Mouse (Mus musculus) forebrain, embryonic 12.5 days (tissue): ENCODE measurements around the gene Cdt1. TPM values are rescaled to one million over a fixed set of nuclear protein-coding genes. Genes with fewer than 3 reads are reported as not detected.
A peak's percentile ranks its signal among the peaks of the same experiment; 100 is the strongest.
"Not testable (repeated sequence)": the region's sequence is repeated elsewhere in the genome, so short reads cannot be mapped to it uniquely, and the experiment has no call there.

Experiments used
- ATAC-seq: fragments of 200-750 bp; cut with Nextera tagmentation; 2 replicates; pipeline ENCODE4 v1.8.0; 2017; ENCODE audit warnings: moderate TSS enrichment; ENCODE audit not compliant: low FRiP score
- H3K27ac ChIP-seq: fragments of 300-500 bp; sonication (generic); 2 replicates; pipeline ENCODE4 v1.5.1; 2016; ENCODE audit warnings: mild to moderate bottlenecking
- H3K27me3 ChIP-seq: fragments of 300-500 bp; sonication (generic); 2 replicates; pipeline ENCODE4 v1.6.1; 2016; ENCODE audit warnings: mild to moderate bottlenecking
- H3K36me3 ChIP-seq: fragments of 300-500 bp; sonication (generic); replicated peaks from 2 replicates; pipeline ENCODE4 v1.6.1; 2016; ENCODE audit warnings: mild to moderate bottlenecking
- H3K4me1 ChIP-seq: fragments of 300-500 bp; sonication (generic); 2 replicates; pipeline ENCODE4 v1.6.1; 2016
- H3K4me2 ChIP-seq: fragments of 300-500 bp; sonication (generic); 2 replicates; pipeline ENCODE4 v1.6.1; 2016; ENCODE audit warnings: mild to moderate bottlenecking, moderate library complexity
- H3K4me3 ChIP-seq: fragments of 300-500 bp; sonication (generic); replicated peaks from 2 replicates; pipeline ENCODE4 v1.5.1; 2016; ENCODE audit warnings: mild to moderate bottlenecking
- H3K9ac ChIP-seq: fragments of 300-500 bp; sonication (generic); 2 replicates; pipeline ENCODE4 v1.6.1; 2016; ENCODE audit warnings: mild to moderate bottlenecking
- H3K9me3 ChIP-seq: fragments of 300-500 bp; sonication (generic); 2 replicates; pipeline ENCODE4 v1.6.1; 2016
- WGBS: fragments of 180-500 bp; shearing (Covaris S2); methylation state at CpG from one replicate; pipeline ENCODE4 v1.1.7; 2016; 5-methylcytosine and 5-hydroxymethylcytosine counted together
- polyA plus RNA-seq: library from polyadenylated mRNA; unstranded; fragments of >200 nt; fragmentation: Nextera tagmentation; extraction: Ambion mirVana; gene quantifications from 2 replicates; pipeline ENCODE4 v1.2.1, GENCODE M21; 2016

Gene Cdt1
- polyA plus RNA-seq, 1 experiment from 2014 or later = 46.0 TPM

DNA sequence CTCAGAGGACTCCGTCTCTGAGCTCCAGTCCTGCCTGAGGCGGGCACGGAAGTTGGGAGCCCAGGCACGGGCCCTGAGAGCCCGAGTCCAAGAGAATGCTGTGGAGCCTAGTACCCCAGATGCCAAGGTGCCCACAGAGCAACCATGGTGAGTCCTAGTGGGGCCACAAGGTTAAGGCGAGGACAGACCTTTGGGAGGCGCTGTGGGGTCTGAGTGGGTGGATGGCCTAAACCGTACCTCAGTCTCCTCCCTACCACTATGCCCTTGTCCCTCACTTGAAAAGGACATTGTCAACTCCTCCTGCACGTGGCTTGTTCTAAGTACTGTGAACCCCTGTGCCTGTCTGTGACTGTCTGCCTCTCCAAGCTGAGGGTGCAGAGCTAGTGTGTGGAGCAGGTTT is 1.5 kb downstream of the Cdt1 start:
- peak overlapping the region; percentile 88 for H3K9ac ChIP-seq
- ATAC-seq = no peak
- H3K27ac ChIP-seq = no peak overlapping the region
- peaks cover 49% of the 10 kb centered on the region for H3K36me3 ChIP-seq
- H3K4me2 ChIP-seq = peak overlapping the region; percentile 81
- peak overlapping the region; percentile 86 for H3K4me3 ChIP-seq
- WGBS = 67% methylated on average over 9 of the region's 9 CpGs
- H3K27me3 ChIP-seq = no peaks in the 10 kb centered on the region
- H3K9me3 ChIP-seq = no peaks in the 10 kb centered on the region
- peaks cover 41% of the 10 kb centered on the region for H3K4me1 ChIP-seq

DNA sequence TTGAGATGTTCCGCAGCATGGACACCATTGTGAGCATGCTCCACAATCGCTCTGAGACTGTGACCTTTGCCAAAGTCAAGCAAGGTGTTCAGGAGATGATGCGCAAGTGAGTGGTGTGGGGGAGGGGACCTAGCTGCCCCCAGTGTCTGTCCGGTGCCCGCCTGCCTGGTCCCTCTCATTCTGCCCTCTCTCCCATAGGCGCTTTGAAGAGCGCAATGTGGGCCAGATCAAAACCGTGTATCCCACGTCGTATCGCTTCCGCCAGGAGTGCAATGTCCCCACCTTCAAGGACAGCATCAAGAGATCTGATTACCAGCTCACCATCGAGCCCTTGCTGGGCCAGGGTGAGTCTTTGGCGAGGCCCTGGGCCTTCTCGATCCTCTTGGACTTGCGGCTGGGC is 2.2 kb downstream of the Cdt1 start:
- no peak overlapping the region for H3K27ac ChIP-seq
- H3K9ac ChIP-seq = no peak overlapping the region
- WGBS = 95% methylated on average over 16 of the region's 16 CpGs
- H3K4me2 ChIP-seq = peak overlapping the region; percentile 81
- peaks cover 47% of the 10 kb centered on the region for H3K4me1 ChIP-seq
- H3K4me3 ChIP-seq = no peak overlapping the region; the same call in 1 of the 2 replicates
- no peaks in the 10 kb centered on the region for H3K9me3 ChIP-seq
- H3K36me3 ChIP-seq = peaks cover 55% of the 10 kb centered on the region
- ATAC-seq = no peak
- H3K27me3 ChIP-seq = no peaks in the 10 kb centered on the region

DNA sequence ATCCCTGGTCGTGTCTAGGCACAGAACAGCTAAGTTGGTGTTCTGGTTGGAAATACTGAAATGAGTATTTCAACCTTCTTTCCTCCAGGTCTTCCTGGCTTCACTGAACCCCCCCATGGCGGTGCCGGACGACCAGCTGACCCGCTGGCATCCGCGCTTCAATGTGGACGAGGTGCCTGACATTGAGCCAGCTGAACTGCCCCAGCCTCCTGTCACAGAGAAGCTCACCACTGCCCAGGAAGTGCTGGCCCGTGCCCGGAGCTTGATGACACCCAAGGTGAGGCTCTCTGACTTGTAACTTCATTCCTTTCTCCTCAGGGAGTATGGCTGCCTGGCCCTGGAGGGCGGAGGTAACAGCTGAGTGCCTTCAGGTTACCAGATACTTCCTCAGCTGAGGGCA is 3.3 kb downstream of the Cdt1 start:
- Histone ChIP-seq H3K27ac (no peak overlapping the region), H3K9me3 (no peaks in the 10 kb centered on the region), H3K27me3 (no peaks in the 10 kb centered on the region), H3K4me2 (no peak overlapping the region), H3K4me3 (no peak overlapping the region), H3K36me3 (peaks cover 57% of the 10 kb centered on the region), H3K4me1 (peaks cover 59% of the 10 kb centered on the region), H3K9ac (no peak overlapping the region)
- no peak for ATAC-seq
- 95% methylated on average over 11 of the region's 11 CpGs for WGBS

DNA sequence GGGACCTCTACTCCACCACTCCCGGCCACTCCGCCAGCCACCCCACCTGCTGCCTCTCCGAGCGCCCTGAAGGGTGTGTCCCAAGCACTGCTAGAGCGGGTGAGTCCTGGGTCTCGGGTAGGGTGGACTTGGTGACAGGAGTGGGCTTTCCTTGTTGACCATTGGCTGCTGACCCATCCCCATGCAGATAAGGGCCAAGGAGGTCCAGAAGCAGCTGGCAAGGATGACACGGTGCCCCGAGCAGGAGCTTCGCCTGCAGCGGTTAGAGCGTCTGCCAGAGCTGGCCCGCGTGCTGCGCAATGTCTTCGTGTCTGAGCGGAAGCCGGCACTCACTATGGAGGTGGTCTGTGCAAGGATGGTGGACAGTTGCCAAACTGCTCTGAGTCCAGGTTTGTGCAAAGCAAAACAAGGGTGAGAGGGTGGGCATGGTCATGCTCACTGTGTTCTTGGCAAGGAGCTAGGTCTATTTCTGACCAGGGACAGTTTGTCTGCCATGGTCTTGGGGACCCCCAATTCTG is 4.0 kb downstream of the Cdt1 start:
- 94% methylated on average over 17 of the region's 17 CpGs for WGBS
- no peaks in the 10 kb centered on the region for H3K9me3 ChIP-seq
- H3K4me2 ChIP-seq = no peak overlapping the region
- no peak overlapping the region for H3K27ac ChIP-seq
- no peaks in the 10 kb centered on the region for H3K27me3 ChIP-seq
- H3K4me1 ChIP-seq = peaks cover 57% of the 10 kb centered on the region
- H3K9ac ChIP-seq = no peak overlapping the region
- no peak for ATAC-seq
- H3K4me3 ChIP-seq = no peak overlapping the region
- peaks cover 57% of the 10 kb centered on the region for H3K36me3 ChIP-seq

DNA sequence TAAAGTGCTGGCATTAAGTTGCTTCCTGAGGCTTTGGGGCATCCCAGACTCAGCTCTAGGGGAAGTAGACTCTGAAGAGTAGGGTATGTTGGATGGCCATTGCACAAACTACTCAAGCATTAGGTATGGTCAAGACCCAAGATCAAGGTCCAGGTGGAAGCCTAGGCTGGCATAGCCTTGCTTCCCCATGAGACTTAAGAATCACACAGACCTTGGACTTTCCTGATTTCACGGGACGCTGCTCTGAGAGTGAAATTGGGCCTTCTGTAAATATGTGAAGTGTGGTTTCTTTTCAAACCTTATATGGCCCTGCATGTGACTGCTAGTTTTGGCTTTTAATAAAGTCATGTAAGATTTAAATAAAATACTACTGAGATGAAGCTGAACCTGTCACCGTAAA is 4.9 kb downstream of the Cdt1 start:
- Histone ChIP-seq H3K36me3 (peaks cover 57% of the 10 kb centered on the region), H3K27ac (no peak overlapping the region), H3K4me2 (no peak overlapping the region), H3K4me3 (no peak overlapping the region), H3K9me3 (no peaks in the 10 kb centered on the region), H3K4me1 (peaks cover 57% of the 10 kb centered on the region), H3K27me3 (no peaks in the 10 kb centered on the region), H3K9ac (no peak overlapping the region)
- WGBS = 93% methylated on average over 3 of the region's 3 CpGs
- no peak for ATAC-seq

DNA sequence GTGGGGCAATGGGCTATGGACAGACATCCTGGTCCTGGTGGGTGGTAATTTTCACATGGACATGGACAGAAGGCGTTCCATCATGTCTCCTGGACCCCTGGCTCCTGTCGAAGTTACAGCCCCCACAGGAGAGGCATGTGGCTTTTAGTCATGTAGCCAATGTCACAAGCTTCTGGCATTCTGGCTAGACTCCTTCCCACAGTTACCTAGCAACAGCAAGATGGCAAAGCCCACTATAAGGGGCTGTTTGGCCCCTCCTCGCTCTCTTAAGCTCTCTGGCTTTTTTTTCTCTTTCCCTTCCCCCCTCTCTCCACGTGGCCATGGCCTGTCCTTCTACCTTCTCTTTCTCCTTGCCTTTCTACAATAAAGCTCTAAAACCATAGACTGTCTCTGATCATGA is 5.4 kb downstream of the Cdt1 start:
- H3K9me3 ChIP-seq, H3K9ac ChIP-seq, H3K4me3 ChIP-seq, H3K27me3 ChIP-seq, H3K4me2 ChIP-seq, ATAC-seq: not testable (repeated sequence)
- H3K27ac ChIP-seq = peak overlapping the region; percentile 19; the same call in 1 of the 2 replicates
- H3K36me3 ChIP-seq = peaks cover 57% of the 10 kb centered on the region
- peaks cover 57% of the 10 kb centered on the region for H3K4me1 ChIP-seq
- WGBS = 42% methylated on average over 4 of the region's 4 CpGs

DNA sequence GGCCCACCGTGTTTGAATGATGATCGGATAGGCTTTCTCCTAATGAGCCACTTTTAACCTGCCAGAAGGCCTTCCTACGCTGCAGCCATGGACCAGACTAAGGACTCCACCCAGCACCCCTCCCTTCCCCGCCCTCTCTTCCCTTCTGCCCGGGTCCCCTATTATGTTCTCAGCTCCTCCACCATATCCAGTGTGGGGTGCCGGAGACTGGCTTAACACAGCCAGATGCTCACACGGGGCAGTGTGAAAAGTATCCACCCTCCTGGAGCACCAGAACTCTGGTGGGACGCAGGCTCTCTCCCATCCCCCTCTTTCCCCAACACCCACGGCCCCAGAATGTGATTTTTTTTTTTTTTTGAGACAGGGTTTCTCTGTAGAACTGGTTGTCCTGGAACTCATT is 5.8 kb downstream of the Cdt1 start:
- H3K27me3 ChIP-seq = no peaks in the 10 kb centered on the region
- no peaks in the 10 kb centered on the region for H3K9me3 ChIP-seq
- H3K4me1 ChIP-seq = peaks cover 53% of the 10 kb centered on the region
- no peak for ATAC-seq
- H3K27ac ChIP-seq = peak overlapping the region; percentile 19; the same call in 1 of the 2 replicates
- H3K4me2 ChIP-seq = no peak overlapping the region
- no peak overlapping the region for H3K9ac ChIP-seq
- H3K4me3 ChIP-seq = no peak overlapping the region
- 46% methylated on average over 9 of the region's 9 CpGs for WGBS
- H3K36me3 ChIP-seq = peaks cover 57% of the 10 kb centered on the region

DNA sequence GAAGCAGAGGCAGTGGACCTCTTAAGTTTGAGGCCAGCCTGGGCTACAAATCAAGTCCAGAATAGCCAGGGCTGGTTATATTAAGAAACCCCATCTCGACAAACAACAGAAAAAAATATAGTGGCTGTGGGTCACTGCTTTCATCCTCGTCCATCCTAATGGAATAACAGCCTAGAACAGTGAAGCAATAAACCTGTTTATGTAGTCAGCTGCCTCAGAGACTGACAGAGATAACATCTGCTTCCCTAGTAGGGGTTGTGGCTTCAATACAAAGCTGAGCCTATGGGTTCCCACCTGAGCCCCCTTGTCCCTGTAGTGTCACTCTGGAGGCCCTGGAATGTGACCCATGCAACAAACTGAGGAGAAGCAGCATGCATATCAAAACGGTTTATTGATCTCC is 6.4 kb downstream of the Cdt1 start:
- Histone ChIP-seq H3K4me1 (peaks cover 47% of the 10 kb centered on the region), H3K9me3 (no peaks in the 10 kb centered on the region), H3K27me3 (no peaks in the 10 kb centered on the region), H3K27ac (no peak overlapping the region), H3K36me3 (peaks cover 57% of the 10 kb centered on the region), H3K9ac (no peak overlapping the region), H3K4me2 (no peak overlapping the region), H3K4me3 (no peak overlapping the region)
- 69% methylated on average over 3 of the region's 3 CpGs for WGBS
- ATAC-seq = no peak

DNA sequence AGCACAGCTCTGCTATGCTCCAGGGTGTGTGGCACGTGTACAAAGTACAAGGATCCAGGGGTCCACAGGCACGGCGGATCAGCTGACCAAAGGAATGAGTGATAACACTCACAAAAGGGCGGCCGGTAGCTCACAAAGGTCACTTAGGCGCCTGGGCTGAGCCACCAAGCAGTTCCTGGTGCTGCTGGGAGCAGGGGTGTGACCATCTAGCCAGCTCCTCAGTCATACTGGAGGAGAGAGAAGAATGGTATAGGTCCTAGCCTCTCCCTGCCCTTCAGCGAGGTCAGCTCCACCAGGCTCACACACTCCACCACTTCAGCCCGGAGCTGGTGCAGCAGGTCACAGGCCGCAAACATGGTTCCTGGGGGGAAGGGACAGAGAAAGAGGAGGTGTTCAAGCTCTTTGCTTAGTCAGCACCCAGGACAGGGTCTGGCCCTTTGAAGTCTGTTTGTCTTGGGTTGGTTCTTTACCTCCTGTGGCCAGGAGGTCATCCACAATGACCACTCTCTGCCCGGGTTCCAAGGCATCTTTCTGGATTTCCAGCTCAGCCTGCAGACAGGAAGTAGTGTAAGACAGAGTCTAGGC is 6.9 kb downstream of the Cdt1 start:
- Histone ChIP-seq H3K36me3 (peaks cover 52% of the 10 kb centered on the region), H3K4me3 (no peak overlapping the region), H3K4me1 (peaks cover 46% of the 10 kb centered on the region)

DNA sequence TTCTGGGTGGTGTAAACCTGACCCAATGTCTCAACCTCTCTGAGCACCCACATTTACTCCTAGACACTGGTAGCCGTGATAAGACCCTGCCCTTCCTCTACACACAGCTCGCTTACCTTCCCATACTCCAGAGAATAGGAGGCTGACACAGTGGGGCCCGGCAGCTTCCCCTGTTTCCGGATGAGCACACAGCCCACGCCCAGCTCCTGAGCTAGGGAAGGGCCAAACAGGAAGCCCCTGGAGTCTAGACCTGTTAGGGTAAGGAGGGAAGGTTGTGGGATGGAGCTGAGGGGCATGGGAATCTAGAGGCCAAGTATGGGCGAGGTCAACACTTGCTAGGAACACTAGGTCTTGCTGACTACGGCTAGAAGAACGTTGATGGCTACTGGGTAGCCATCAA is 7.5 kb downstream of the Cdt1 start:
- Histone ChIP-seq H3K9me3 (no peaks in the 10 kb centered on the region), H3K9ac (no peak overlapping the region), H3K4me1 (peaks cover 46% of the 10 kb centered on the region), H3K36me3 (peaks cover 47% of the 10 kb centered on the region), H3K4me3 (0 out of 2 replicates have a peak overlapping the region, but pooled peaks have one; percentile 64), H3K27ac (no peak overlapping the region), H3K27me3 (no peaks in the 10 kb centered on the region), H3K4me2 (peak overlapping the region; percentile 69)
- no peak for ATAC-seq
- WGBS = 78% methylated on average over 8 of the region's 8 CpGs

More for the DNA sequence above, 6.9 kb downstream of the Cdt1 start:
- Histone ChIP-seq H3K9me3 (no peaks in the 10 kb centered on the region), H3K27me3 (no peaks in the 10 kb centered on the region), H3K4me2 (peak overlapping the region; percentile 69), H3K9ac (no peak overlapping the region), H3K27ac (no peak overlapping the region)
- no peak for ATAC-seq
- WGBS = 70% methylated on average over 10 of the region's 10 CpGs

DNA sequence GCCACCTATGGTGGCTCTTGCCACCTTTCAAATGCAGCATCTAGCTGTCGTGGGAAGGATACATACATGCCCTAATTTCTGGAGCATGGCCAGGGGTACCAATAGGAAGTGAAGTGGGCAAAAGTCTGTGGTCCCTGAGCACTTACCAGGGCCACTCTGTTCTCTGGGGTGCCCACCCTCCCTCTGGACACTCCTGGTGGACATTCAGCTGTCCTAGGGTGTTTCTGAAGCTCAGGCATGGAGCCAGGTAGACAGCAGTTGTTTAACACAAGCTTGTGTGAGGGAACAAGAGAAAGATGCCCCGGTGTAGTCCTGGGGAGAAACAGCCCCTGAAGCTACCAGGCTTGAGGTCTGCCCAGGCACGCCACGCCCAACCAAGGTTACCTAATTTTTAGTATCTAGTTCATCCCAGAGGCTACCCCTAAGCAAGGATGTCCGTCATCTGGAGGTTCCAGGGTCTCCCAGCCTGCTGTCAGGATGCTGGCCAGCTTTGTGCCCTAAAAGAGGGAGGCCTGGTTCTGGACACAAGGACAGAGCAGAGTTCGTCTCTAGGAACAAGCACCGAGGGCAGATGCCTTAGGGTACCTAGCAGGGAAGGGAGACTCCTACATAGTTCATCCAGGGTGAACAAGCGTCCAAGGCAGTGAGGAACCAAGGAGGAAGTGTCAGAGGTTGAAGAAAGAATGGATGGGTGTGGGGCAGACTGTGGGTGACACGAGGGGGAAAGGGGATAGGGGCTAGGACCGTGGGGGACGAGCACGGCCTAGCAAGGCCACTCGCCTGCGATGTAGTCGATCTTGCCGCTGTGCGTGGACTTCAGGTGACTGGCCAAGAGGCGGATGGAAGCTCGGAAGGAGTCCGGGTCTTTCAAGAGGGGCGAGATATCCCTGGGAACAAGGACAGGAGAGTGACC is 8.2 kb downstream of the Cdt1 start:
- peak overlapping the region; percentile 64 for H3K4me3 ChIP-seq
- peaks cover 40% of the 10 kb centered on the region for H3K36me3 ChIP-seq
- H3K27me3 ChIP-seq = 0 out of 2 replicates have a peak, but pooled peaks cover 3% of the 10 kb centered on the region
- H3K4me2 ChIP-seq = peak overlapping the region; percentile 69
- peaks cover 46% of the 10 kb centered on the region for H3K4me1 ChIP-seq
- peak; percentile 18 for ATAC-seq
- no peaks in the 10 kb centered on the region for H3K9me3 ChIP-seq
- H3K9ac ChIP-seq = peak overlapping the region; percentile 79
- H3K27ac ChIP-seq = peak overlapping the region; percentile 26; the same call in 1 of the 2 replicates
- 19% methylated on average over 21 of the region's 21 CpGs for WGBS

DNA sequence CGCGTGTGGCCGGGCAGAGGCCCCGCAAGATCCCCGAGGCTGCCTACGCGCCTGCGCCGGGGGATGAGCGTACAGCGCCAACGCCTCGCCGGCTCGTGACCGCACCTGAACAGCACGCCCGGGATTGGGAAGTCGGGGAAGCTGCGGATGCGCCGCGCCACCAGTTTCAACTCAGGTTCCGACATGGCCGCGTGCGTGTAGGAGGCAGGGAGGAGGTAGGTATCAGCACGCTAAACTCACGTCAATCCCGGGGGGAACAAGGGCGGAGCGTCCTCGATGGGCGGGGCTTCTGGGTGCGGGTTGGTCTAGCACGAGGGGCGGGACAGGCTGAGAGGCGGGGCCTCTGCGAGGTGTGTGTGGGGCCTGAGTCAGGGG is 8.8 kb downstream of the Cdt1 start, which contains the start of gene Aprt:
Gene Aprt, minus strand, starts transcription at position 262 of the 375 bp plus-strand sequence.
- Histone ChIP-seq H3K36me3 (peaks cover 33% of the 10 kb centered on the region), H3K27ac (peak within 1 kb of the TSS; percentile 26; the same call in 1 of the 2 replicates), H3K9ac (peak within 1 kb of the TSS; percentile 79), H3K9me3 (no peaks in the 10 kb centered on the region), H3K4me2 (peak within 1 kb of the TSS; percentile 69), H3K4me3 (peak within 1 kb of the TSS; percentile 64), H3K4me1 (peaks cover 46% of the 10 kb centered on the region), H3K27me3 (0 out of 2 replicates have a peak, but pooled peaks cover 3% of the 10 kb centered on the region)
- ATAC-seq = peak; percentile 93
- WGBS = under 1% methylated on average over 39 of the region's 39 CpGs
